Mouse (Mus musculus): Measurements from ENCODE around the gene Gadd45a. TPM values are rescaled to one million over a fixed set of nuclear protein-coding genes. Genes with fewer than 3 reads are reported as not detected.
"Not testable (repeated sequence)": the region's sequence is repeated elsewhere in the genome, so short reads cannot be mapped to it uniquely, and the experiment has no call there.

The Gadd45a gene
- polyA plus RNA-seq, 3 experiments from 2014 or later = 5.2 to 6.5 (median 5.3) TPM

DNA sequence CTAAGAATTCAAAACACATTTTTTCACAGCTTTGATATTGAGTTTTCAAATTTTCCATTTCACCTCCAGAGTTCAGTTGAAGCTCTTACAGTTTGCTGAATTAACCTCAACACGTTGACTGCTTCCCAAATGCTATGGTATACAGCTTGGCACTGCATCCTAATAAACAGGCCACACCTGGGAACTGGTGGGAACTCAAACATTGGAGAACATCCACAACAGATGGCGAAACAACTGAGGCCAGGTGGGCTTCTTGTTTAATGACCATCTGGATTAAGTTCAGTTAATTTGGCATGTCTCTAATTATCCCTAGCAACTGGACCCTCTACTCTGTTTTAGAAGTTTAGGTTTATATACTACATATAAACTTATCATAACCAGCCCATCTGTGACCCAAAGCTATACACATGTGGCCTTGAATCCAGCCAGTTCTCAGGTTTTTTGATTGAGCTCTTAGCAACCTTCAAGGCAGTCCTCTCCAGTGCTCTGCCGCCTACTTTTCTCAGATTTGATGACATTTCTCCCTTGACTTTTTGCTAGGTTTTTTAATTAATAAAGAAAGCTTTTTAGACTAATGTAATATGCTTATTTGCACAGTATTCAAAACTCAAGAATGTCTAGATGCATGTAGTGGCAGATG lies 10.9 kb upstream of the Gadd45a start:
- no peak for ATAC-seq

DNA sequence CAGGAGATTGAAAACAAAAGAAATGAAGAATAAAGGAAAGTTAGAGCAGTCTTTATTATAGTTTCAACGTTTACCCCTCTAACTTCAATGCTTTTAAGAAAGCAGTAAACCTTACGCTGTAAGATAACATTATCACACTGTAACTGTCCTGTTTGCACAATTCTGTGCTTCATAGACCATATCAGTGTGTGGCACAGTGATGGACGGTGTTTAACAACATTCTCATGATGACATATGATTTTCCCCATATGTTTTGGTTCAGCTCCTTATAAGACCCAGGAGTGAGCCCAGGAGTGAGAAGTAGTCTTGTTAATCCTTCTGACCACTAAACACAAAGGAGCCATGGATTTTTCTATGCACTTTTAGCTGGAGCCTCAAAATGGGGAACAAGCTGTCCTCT lies 9.7 kb upstream of the Gadd45a start:
- ATAC-seq = no peak

DNA sequence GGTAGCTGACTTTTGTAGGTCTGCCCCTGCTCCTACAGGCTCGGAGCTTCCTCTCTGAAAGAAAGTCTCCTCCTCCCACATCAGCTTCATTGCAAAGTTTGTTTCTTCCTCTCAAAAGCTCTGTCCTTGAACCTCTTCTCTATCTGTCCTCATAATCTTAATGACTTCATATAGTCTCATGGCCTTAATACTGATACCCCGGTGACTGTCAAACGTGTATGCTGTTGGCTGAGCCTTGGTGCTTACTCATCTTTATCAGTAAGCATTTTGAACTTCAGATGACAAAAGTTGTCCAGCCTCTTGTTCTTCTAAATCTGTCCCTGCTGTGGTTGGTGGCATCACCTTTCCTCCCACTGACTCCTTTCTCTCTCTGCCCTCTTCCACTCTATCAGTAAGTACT lies 8.2 kb upstream of the Gadd45a start:
- no peak for ATAC-seq

DNA sequence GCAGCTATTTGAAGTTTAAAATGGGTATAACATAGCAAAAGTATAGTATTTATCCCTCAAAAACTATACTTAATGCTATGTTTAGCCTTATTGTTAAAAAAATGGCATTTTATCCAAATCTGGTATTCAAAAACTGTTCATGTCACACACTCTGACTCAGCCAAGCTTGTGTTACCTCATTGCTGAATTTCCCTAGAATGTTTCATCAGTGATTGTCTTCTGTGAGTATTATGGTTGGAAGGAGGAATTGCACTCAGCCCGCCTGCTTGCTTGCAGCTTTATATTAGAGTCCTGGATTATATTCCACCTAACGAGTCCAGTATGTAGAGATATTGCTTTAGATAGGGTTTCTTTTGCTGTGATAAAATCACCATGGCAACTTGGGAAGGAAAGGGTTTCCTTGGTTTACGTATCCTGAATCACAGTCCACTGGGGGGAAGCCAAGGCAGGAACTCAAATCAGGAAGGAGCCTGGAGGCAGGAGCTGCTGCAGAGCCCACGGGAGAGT lies 3.7 kb upstream of the Gadd45a start:
- ATAC-seq = no peak

DNA sequence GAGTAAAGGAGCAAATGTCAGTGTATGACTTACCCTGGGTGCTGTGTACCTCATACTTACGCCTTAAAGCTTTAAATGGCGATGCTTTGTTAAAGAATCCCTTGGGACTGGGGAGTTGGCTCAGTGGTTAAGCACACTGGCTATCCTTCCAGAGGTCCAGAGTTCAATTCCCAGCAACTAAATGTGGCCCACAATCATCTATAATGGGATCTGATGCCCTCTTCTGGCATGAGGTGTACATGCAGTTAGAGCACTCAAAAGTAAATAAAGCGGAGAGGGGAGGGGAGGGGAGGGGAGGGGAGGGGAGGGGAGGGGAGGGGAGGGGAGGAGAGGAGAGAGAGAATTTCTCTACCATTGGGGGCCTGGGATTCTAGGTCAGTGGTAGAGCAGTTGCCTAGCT lies 1.7 kb upstream of the Gadd45a start:
- ATAC-seq = no peak

GRCm38 (mm10) chr6:67036356-67036811 lies 873 bp downstream of the Gadd45a start:
- ATAC-seq = peak; percentile 42

DNA sequence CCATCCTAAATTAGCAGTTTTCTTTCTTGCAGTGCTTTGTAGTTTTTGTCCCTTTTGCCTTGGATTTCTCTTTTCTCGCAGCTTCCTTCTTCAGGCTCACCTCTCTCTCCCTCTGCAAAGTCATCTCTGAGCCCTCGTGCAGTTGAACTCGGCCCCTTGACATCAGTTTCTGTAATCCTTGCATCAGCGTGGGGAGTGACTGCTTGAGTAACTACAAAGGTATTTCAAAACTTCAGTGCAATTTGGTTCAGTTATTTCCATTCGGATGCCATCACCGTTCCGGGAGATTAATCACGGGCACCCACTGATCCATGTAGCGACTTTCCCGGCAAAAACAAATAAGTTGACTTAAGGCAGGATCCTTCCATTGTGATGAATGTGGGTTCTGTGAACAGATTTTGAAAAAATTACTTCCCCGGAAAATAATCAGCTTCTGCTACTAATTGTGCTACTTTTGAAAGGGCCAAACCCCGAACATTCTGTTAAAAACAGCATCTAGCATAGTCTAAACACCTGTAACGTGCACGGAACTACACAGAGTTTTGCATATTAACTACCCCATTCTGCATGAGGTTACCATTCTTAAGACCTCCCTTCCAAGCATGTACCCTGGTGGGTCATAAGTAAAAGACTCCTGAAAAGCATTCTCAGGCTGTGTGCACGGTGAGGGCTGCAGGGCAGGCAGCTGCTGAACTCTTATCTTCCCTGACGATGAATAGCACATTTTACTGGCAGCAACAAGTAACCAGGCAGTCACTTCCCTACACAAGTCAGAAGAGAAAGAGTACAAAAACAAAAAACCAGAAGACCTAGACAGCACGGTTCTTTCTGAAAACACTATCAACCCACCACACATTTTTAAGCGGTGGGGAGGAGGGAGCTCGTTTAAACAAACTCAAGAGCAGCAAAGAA lies 1.6 kb downstream of the Gadd45a start:
- no peak for ATAC-seq

GRCm38 (mm10) chr6:67034331-67035130 lies 2.7 kb downstream of the Gadd45a start:
- ATAC-seq = no peak

DNA sequence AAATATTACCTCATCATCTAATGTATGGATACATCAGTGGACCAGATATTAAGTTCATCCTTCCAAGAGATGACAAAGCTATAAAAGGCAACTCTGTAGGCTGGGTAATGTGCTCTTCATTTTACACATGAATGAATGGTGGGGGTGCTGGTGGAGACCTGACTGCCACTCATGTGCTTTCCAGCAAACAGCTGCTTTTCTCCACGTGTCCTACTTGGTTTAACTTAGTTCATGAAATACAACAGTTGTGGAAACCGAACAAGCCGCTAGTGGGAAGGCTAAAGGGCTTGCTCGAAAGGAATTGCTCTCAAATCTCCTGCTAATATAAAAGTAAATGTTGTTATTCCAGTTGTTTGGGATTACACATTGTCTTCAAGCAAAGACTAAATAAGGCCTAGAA lies 3.7 kb downstream of the Gadd45a start:
- no peak for ATAC-seq

DNA sequence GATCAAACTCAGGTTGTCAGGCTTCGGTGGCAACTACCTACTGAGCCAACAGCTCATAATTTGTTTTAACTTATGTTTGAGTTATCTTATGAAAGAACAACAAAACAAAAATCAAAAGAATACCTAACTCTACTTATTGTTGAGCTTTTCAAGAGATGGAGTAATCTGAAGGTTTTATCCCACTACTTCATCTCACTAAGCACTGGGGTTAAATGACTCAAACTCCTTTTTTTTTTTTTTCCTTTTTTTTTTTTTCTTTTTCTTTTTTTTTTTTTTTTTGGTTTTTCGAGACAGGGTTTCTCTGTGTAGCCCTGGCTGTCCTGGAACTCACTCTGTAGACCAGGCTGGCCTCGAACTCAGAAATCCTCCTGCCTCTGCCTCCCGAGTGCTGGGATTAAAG lies 4.3 kb downstream of the Gadd45a start:
- not testable (repeated sequence) for ATAC-seq

GRCm38 (mm10) chr6:67032551-67032950 lies 4.7 kb downstream of the Gadd45a start:
- ATAC-seq = not testable (repeated sequence)

DNA sequence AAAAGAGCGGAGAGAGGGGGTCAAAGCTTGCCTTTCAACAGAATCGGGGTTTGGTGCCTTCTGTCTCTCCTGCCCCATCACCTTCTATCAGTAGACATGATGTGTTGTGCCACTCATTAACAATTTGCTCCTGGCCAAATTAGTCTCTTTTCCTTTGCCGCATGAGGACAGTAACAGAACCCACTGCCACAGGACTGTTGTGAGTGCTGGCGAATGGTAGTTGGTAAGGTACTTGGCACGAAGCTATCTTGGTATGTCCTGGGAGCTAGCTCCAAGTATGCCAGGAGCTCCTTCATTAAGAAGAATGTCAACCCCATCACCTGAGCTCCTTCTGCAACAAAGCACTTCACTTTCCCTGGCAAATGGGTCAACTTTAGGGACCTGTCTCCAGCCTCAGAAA lies 6.4 kb downstream of the Gadd45a start:
- ATAC-seq = no peak

DNA sequence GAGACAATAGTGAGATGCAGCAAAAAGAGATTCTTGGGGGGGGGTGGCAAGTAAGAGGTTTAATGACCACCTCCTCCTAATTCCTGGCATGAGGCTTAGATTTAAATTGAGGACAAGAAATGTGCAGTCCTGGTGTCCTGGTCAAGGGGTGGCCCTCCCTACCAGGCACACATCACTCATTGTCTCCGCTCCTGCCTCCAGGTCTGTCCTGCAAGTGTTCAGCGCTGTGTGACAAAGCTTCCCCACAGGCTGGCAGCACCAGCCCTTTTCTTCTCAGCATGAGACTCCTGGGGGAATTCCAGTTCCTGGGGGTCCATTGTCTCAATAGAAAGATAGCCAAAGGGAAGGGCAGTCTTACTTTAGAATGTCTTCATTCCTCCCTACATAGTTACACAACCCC lies 6.8 kb downstream of the Gadd45a start:
- ATAC-seq = no peak

- ATAC-seq = no peak
Measured at GRCm38 (mm10) chr6:67029987-67030386, 7.3 kb downstream of the Gadd45a start.

DNA sequence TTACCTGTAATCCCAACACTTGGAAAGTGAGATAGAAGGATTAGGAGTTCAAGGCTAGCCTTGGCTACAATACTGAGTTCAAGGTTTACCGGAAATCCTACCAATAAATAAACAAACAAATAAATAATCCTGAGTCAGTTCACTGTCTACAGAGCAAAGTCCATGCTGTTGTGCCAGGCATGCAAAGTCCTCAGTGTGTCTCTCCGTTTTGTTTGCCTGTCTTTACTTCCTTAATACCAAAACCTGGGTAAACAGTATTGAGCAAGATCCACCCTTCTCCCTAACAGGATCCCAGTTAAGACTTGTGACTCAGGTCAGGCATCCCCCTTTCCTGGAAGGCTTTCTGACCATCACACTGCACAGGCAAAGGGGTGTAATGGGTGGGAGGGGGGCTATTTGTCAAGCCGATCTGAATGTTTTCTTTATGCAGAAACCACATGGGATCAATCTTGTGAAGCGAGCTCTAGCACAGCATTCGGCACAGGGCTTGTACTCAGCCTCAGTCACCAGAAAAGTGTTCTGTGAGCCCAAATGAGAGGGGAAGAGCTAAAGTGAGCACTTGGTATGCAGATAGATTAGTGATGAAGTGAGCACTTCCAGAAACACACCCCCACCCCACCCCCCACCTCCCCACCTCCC lies 7.8 kb downstream of the Gadd45a start:
- ATAC-seq = no peak

GRCm38 (mm10) chr6:67027438-67028142 lies 9.7 kb downstream of the Gadd45a start:
- ATAC-seq = no peak

- no peak for ATAC-seq
Measured at GRCm38 (mm10) chr6:67026661-67027060, 10.6 kb downstream of the Gadd45a start.

- ATAC-seq = no peak
Measured at GRCm38 (mm10) chr6:67023729-67024128, 13.5 kb downstream of the Gadd45a start.

GRCm38 (mm10) chr6:67021308-67021707 lies 15.9 kb downstream of the Gadd45a start:
- ATAC-seq = no peak

DNA sequence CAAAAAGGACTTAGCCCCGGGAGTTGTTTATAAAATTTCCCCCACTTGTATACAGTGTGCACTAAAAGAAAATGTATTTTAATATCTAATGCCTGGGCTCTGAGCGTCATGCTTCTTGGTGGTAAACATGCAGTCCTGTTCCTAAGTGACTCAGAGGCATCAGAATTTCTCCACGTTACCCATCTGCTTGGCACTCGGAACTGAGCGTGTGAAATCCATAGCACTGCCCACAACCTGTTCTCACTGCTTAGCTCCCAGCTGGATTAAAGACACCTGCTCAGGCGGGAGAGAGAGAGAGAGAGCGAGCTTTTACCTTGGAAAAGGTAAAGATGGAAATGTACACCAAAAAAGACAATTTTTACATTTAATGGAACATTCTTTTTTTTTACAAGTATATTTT lies 18.3 kb downstream of the Gadd45a start:
- not testable (repeated sequence) for ATAC-seq

DNA sequence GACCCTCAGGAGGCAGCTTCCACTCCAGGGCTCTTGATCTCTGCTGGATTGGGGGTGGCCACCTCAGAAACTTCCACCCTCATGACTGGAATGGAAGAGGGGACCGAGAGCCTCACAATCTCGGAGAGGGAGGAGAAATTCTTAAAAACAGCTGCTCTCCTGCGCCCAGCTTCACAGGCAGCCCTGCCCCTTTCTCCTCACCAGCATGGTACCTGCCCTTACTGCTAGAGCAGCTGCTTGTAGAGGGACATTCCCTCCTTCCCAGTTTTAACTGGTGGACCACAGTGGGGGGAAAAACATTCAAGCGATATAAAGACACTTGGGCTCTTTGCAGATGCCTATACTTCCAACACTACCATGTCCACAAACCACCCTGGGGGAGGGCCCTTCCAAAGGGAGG lies 18.9 kb downstream of the Gadd45a start:
- no peak for ATAC-seq
